Mouse (Mus musculus) brain, adult 2 months (tissue): ENCODE results near the gene Crocc2.
"Not testable (repeated sequence)": the region's sequence is repeated elsewhere in the genome, so short reads cannot be mapped to it uniquely, and the experiment has no call there.

Experiments used
- DNase-seq: peaks from one replicate; pipeline ENCODE4 v3.0.0; 2011; ENCODE audit warnings: low read depth, low spot score

Gene Crocc2

DNA sequence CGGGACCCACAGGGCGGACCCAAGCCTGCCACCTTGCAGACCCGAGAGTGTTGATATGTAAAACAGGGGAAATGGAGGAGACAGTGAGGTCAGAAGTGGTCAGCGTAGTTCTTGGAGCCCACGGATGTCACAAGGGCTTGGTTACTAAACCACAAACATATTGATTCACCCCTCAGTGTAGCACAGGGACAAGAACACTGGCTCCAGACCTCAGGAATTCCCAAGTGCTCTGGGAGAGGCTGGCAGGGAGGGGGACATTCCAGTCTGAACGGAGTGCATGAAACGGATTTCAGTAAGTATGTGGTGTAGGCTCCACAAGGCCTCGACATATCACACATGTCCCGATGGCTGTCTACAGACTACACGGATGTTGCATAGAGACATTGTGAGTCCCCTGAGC is 6.6 kb upstream of the Crocc2 start:
- no peak for DNase-seq

DNA sequence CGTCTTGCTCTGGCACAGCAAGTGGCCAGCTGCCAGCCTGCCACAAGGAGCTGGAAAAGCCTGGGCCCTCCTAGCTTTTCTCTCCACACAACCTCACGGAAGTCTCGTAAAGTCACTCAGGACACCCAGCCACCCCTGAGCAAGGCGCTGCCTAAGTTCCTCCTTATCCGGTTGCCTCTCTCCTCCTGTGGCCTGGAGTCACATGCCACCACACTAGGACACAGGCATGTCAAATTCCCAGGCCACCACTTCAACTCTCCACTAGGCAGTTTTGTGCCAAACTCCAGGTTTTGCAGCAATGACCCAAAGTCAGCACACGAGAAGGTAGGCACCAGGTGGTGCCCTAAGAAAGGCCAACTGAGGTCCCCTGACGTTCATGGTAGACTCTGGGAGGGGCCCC is 5.9 kb upstream of the Crocc2 start:
- DNase-seq, result no peak

DNA sequence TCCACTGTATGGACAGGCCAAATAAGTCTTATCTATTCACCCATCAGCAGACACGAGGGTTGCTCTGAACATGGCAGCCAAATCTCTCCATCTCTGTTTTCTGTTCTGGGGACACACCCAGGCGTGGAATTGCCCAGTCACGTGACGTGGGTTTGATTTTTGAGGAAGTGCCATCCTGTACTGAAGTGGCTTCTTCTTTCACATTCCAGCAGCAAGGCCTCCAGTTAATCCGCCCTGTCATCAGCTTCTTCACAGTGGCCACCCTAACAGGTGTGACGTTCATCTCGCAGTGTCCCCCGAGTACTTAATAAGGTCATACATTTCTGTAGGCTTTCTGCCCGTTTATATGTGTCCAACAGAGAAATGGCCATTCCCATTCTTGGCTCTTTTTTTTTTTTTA is 3.1 kb upstream of the Crocc2 start:
- no peak for DNase-seq

DNA sequence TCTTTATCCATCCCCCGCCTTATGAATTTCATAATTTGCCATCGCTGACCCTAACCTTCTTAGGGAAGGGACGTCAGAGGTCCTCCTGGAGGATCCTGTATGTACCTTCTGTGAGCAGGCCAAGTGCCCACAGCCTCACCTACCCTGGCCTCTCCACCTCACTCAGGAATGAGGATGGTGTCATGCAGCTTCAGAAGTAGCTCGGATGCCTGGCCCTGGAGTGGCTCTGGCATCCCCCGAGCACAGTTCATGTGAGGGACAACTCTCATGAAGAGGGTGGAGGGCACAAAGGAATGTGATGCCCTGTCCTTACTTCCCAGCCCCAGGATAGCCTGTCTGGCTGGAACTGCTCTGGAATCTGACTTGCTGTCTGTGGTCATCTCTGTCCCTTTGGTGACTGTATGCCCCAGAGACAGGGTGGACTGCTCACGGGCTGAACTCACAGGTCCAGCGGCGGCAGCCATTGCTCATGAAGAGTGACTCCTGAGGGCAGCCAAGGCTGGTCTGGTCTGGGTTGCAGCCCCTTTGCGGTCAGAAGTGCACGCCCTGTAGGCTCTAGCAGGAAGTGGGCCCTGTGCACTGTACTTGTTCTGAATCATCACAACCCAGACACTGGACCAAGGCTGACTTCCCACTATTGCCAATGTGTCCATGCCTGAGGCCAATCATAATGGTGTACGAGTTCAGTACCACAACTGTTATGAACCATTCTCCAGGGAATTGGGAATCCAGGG is 2.0 kb upstream of the Crocc2 start:
- no peak for DNase-seq

DNA sequence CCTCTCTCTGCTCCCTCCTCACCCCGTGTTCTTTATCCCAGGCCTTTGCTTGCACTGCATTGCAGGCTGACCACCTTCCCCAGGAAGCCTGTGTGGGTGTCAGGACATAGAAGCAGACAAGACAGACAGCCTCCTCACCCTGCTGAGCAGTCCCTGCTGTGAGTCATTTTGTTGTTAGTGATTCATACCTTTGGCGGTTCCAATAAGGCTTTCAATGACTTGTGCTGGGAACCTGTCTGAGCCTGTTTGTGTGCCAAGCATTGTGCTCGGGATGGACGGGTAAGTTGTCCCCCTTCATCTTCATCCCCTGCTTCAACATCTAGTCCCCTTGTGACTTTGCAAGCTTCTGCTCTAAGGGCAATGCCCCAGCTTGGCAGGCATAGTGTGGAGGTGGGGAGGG is 5.1 kb downstream of the Crocc2 start:
- peak; percentile 64 for DNase-seq

DNA sequence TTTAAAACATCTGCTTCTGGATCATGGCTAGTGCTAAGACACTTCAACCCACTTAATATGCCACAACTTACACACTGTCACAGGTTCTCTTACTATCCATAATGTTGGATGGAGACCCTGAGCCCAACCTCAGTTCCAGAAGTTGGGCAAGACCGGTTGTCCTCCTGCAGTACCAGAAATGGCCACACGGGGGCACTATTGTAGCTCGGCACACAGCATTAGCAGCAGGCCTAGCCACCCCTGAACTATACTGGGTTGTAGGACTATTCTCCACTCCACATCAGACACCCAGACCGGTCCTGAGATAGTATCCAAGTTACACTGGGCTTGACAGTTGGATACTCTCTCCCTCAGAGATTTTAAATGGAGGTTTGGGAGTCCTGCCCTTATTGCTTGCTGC is 5.9 kb downstream of the Crocc2 start:
- peak; percentile 89 for DNase-seq

DNA sequence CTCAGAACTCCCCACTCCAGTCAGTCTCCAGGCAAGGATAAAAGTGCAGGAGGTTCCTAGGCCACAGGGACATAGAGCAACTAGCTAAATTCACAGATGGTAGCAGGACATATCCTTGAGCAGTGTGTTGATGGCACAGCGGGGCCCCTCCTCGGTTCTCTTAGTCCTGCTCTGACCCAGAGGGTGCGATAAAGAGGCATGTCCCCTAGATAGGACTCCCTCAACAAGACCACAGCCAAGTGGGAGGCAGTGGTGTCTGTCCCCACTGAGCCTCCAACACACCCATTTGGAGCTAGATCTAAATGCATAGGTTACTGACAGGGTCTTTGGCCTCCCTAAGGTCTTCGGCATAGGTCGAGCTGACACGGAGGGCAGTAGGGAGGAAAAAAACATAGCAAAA is 7.3 kb downstream of the Crocc2 start:
- DNase-seq, result no peak

DNA sequence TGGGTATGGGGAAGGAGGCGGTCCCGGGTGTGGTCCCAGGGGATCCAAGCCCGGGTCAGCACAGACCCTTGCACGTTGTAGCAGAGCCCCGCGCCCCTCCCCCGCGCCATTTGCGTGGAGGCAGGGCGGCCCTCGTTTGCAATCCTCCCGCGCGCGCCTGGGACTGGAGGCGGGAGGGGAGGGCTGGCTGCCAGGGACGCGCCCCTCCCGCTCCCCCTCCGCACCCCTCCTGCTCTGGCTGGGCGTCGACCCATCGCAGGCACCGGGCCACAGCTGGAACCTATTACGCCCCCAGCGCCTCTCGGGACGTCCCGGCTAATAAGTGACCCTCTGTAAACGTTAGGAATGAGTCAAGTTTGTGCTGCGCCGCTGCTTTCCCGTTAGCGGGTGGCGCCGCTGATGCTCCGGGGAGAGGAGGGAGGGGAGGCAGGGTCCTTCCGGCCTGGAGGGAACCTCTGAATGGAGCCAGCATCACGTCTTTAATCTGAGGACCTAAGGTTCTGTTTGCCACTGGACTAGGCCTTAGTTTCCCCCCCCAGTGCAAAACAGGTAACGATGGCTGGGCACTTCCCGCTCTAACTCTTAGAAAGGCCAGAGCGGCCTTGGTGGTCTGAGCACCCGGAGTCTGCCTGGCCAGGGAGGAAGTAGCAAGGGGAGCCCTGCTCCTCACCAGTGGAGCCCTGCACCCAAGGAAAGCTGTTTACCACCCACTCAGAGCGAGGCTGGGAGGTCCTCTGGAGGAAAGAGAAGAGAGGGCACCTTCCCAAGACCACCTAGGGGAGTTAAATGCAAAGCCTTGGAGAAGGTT is 8.2 kb downstream of the Crocc2 start:
- DNase-seq, result peak; percentile 66

DNA sequence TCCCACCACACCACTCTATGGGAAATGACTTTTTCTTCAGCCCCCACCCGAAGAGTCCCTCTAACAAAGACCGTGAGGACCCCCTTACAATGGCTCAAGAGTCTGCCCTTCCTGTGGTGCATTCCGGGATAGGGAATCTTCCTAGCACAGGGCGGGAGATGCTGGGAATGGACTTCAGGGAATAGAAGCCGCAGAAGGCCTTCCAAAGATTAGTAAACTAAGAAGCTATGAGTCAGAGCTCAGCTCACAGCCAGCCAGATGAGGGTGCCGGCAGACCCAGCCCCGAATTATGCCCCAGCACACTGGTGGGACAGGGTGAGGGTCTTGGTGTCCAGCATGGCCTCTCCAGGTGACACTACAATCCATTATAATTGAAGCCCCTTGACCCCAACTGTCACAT is 13.8 kb downstream of the Crocc2 start:
- DNase-seq, result no peak

DNA sequence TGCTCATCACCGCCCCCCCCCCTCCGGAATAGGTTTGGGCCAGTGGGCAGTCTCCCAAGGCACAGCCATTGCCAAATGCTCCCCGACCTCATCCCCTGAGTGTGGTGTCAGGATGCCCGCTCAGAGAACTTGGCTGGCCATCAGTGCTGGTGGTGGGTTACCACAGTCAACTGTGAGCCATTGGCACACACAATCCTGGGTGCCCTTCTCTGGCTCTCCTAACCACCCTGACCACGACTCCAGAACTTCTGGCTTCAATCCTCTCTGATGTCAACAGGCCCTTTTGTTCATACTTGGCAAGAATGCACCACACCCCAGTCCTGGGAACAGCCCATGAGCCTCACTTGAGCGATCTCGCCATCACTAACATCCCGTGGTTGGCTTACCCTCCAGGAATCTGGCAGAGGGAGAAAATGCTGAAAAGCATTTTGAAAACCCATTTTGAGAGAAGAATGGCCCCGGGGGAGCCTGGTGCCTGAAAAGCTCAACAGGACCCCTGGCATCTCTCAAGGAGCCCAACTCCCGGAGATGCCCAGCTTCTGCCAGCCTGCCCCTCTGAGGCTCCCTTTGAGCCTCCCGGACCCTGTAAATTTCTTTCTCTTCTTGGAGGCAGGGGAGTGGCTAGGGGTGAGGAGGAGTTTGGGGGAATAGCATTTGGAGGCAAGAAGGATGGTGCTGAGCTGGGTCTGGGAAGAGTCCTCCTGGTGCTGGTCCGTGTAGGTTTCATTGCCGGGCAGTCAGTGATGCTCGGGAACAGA is 15.7 kb downstream of the Crocc2 start:
- peak; percentile 78 for DNase-seq

DNA sequence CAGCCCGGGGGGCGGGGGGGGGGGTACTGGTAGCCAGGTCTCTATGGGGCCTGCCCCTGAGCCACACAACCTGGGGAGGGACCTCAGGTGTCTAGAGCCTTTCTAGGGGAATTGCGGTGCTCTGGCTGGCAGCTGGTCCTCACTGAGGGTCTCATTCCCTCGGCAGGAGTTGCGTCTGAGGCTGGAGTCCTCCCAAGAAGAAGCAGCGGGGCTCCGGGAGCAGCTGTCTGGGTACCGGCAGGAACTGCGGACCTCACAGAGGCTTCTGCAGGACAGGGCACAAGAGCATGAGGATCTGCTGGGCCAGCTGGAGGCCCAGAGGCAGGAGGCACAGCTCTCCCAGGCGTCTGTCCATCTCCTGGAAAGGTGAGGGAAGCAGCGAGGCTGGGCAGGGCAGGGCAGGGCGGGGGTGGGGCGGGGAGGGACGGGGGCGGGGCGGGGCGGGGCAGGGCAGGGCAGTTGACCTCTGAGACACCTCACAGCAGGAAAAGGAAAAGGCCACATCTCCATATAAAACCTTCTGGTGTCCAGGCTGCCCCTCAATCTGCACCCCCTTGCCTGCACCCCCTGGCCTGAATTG is 22.3 kb downstream of the Crocc2 start:
- no peak for DNase-seq

DNA sequence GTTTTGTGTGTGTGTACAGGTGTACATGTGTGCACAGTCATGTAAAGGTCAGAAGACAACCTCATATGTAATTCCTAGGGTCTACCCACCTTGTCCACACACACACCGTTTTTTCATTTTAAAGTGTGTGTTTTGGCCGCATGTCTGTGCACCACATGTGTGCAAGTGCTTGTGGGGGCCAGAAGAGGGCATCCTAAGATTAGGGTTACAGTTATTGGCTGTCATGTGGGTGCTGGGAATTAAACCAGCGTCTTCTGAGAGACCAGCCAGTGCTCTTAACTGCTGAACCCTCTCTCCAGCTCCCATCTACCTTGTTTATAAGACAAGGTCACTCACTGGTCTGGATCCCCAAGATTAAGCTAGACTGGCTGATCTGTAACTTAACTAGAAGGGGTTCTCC is 26.4 kb downstream of the Crocc2 start:
- no peak for DNase-seq

DNA sequence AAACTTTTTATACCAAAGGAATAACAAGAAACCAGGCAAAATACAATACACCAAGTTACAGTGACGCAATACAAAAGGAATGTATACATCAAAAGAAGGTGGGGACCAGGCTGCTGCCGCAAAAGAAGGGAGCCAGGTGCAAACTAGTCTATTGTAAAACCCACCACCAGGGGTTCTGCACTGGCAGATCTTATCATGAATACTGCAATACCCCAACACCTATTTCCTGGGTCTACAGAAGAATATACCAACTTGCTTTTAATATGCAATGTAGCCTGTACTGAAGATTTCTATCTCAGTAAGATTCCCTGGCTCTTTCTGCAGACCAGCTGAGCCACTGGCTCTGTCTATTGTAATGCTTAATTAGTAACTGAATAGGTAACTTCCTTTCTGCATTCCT is 28.9 kb downstream of the Crocc2 start:
- not testable (repeated sequence) for DNase-seq

DNA sequence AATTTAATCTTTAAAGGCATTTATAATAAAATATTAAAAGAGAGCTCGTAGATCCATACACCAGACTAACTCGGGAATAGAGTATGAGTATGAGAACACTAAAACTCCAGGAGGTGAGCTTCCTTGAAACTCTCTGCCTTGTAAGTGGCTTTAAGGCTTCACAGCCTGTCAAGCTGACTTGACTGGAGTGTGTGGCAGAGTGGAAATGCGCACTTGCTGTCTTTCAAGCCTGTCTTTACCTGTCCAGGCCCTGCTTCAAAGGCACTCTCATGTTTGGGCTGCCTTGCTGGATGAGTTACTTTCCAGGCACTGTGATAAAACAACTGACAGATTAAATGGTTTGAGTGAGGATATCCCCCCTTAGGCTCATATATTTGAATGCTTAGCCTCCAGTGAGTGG is 29.4 kb downstream of the Crocc2 start:
- no peak for DNase-seq

DNA sequence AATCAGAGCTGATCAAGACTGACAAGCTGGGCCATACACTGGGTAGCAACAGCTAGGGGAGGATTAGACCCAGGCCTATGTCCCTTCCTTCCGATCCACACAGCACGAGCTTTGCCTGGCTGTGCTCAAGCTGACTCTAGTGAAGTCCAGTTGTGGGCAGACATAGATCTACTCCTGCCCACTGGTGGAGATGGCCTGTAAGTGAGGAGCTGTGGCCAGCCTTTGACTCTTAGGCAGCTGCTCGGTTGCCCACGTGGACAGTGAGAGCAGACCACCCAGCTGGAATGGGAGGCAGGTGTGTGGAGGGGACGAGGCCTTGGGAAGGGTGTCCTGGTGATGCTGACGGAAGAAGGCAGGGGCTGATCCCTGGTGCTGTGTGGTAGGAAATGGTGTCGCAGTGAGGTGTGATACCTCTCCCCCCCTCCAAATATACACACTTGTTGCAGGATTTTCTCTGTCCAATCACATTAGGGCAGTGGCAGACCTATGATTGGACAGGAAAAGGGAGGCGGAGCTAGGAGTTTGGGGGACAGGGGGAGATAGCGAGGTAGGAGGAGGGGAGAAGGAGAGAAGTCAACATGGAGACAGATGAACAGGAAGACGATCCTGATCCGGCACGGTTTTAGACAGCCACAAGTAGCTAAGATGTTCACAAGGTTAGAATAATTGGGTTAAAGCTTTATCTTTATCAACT is 37.9 kb downstream of the Crocc2 start:
- peak; percentile 42 for DNase-seq

DNA sequence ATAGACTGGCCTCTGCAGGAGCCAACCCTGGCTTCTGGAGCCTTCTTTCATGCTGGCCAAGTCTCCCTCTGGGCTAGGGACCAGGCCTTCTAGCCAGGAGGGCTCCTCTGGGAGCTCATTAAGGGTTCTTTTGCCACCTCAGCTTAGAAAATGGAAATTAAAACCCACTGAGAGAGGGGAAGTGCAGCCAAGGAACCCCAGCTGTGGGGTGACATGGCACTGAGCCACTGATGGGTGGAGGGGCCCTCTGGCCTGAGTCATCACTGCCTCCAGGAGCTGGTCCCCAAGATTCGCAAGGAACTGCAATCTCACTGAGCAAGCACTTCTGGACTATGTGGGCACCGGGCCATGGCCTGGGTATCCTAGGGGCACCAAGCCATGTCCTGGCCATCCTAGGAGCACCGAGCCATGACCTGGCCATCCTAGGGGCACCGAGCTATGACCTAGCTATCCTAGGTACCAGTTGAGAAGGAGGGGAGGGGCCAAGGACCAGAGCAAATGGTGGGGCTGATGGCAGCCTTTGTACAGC is 39.1 kb downstream of the Crocc2 start:
- peak; percentile 37 for DNase-seq

DNA sequence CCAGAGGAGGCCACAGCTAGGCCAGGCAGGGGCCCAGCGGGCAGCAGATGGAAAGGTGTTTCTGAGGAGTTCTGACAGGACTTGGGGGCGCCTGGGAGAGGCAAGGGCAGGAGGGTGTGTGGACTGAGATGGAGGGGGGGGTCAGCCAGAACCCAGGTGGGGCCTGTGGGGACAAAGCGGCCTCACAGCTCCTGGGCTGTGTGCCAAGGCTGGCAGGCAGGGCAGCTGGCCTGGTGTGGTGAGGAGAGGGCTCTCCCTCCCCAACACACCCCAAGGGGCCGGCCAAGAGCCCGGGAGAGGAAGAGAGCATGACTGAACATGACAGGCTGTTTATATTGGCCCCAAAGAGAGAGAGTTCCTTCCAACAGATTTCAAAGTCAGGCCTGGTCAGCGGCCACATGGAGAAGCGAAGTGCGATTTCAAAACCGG is 41.7 kb downstream of the Crocc2 start:
- peak; percentile 84 for DNase-seq

DNA sequence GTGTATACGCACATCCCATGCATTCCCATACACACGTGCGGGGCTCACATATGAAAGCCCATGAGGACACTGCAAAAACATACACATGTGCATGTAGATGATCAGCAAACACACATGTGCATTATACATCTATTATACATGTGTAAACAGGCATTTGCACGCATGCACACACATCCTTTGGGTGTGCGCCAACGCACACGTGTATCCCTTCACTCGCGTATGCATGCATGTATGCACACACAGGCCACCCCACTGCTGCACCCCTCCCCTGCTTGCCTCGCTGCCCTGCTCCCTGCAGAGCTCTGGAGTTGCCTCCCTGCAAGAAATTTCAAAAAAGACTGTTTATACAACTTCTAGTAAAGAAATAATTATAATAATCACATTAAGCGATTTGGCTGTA is 42.5 kb downstream of the Crocc2 start:
- no peak for DNase-seq

DNA sequence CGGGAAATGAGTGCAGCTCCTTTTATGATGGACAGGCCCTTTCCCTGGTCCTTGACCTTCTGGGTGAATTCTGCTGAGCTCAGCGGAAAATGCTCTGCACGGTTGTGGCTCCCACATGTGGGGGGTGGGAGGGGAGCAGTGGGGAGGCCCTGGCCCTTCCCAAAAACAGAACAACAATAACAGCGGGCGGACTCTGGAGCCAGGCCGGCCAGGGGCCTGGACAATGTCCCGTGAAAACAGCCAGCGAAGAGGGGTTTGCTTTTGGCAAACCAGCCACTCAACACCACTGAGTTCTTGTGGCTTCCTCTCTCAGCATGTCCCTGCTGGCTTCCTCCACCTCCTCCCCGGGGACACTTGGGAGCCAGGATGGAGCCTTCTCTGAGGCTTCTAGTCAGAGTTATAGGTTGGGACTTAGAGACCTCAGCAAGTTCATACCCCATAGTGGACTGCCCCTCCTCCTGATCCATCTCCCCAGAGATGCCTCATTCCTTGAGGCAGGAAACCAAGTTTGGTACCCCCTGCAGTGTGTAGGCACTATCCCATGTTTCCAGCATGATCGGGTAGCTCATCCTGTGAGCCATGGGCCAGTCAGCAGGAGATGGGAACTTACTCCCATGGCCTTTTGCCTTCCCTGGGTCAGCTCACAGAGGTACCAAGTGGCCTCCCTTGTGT is 43.2 kb downstream of the Crocc2 start:
- no peak for DNase-seq

DNA sequence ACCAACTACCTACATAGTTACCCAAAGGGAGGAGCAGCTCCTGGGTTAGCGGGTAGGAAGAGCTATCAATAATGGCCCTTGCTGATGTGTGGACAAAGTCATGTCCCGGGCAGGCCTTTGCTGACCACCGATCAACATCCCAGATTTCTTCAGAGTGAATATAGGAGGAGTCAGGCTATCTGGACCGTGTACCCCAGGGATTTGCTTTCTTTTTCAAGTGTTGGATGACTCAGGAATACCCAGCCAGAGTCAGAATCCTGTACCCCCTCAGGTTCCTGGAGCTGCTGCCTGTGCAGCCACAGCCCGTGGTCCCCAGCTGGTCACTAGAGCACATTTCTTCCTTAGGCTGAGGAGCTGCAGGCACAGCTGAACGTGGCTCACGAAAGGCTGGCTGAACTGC is 43.9 kb downstream of the Crocc2 start:
- DNase-seq, result no peak

DNA sequence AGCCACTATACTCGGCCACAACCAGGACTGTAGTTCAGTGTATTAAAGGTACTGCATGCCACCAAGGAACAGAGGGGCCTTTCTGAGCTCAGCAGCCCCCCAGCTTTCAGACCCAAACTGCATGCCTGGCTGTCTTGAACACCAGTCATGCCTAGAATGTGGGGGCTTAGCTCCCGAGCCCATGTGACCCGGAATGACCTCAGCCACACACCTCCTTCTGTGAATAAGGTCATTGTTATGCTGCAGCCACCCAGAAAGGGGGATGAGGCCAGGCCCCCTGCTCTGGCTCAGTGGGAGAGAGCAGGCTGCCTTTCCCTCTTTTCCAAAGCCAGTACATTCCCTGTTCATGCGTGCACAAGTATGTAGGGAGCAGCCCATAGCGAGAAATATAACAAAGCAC is 46.1 kb downstream of the Crocc2 start:
- peak; percentile 51 for DNase-seq
